Mouse (Mus musculus): ENCODE results near the gene Trim72. TPM values are rescaled to one million over a fixed set of nuclear protein-coding genes. Genes with fewer than 3 reads are reported as not detected.
A peak's percentile ranks its signal among the peaks of the same experiment; 100 is the strongest.

The Trim72 gene
- polyA plus RNA-seq, 1 experiment from 2014 or later: 0.54 TPM

- 20% methylated on average over 1 of the region's 1 CpGs for WGBS
- peaks cover 18 to 22% of the 10 kb centered on the region in 2 experiments for H3K4me1 ChIP-seq (ENCODE audit: control insufficient read depth in 2 of 2, insufficient read depth in 2 of 2, low read length in 2 of 2)
- ATAC-seq (ENCODE audit: insufficient number of reproducible peaks, insufficient read depth, low FRiP score, low read depth): no peak
- no peak overlapping the region for H3K27ac ChIP-seq (replicated peaks in 1 of 2; ENCODE audit: control insufficient read depth in 1 of 2, insufficient read depth in 1 of 2, low read depth in 2 of 2, low read length in 2 of 2)
- no peak overlapping the region for H3K9ac ChIP-seq (ENCODE audit: low read length)
- H3K36me3 ChIP-seq (ENCODE audit: control insufficient read depth, insufficient read depth, low read length): no peaks in the 10 kb centered on the region
- no peak overlapping the region for H3K4me3 ChIP-seq (ENCODE audit: control insufficient read depth in 1 of 2, insufficient read depth in 1 of 2, low read depth in 1 of 2, low read length in 2 of 2)
- no peaks in the 10 kb centered on the region; the same call in 1 of the 2 replicates for H3K27me3 ChIP-seq (ENCODE audit: control insufficient read depth, insufficient read depth, low read length)
- no peaks in the 10 kb centered on the region for H3K9me3 ChIP-seq (ENCODE audit: control insufficient read depth, low read length)
- H3K4me2 ChIP-seq (ENCODE audit: low read length): no peak overlapping the region
Measured at GRCm38 (mm10) chr7:128000068-128000950, 3.4 kb upstream of the Trim72 start.

- H3K9ac ChIP-seq (ENCODE audit: low read length): no peak overlapping the region
- WGBS: 72% methylated on average over 6 of the region's 6 CpGs
Measured at GRCm38 (mm10) chr7:128003098-128003497, 651 bp upstream of the Trim72 start.

GRCm38 (mm10) chr7:128004150-128004486 is 369 bp downstream of the Trim72 start:
- H3K9ac ChIP-seq (ENCODE audit: low read length): peak overlapping the region; percentile 51
- no peaks in the 10 kb centered on the region for H3K36me3 ChIP-seq (ENCODE audit: control insufficient read depth, insufficient read depth, low read length)
- H3K4me3 ChIP-seq (ENCODE audit: control insufficient read depth in 1 of 2, insufficient read depth in 1 of 2, low read depth in 1 of 2, low read length in 2 of 2): peak overlapping the region; percentile 16 to 18; a peak in 2 of 4 replicates
- peak overlapping the region; percentile 57 for H3K4me2 ChIP-seq (ENCODE audit: low read length)
- H3K4me1 ChIP-seq (ENCODE audit: control insufficient read depth in 2 of 2, insufficient read depth in 2 of 2, low read length in 2 of 2): peaks cover 18 to 22% of the 10 kb centered on the region in 2 experiments
- H3K27me3 ChIP-seq (ENCODE audit: control insufficient read depth, insufficient read depth, low read length): no peaks in the 10 kb centered on the region; the same call in 1 of the 2 replicates
- H3K27ac ChIP-seq (replicated peaks in 1 of 2; ENCODE audit: control insufficient read depth in 1 of 2, insufficient read depth in 1 of 2, low read depth in 2 of 2, low read length in 2 of 2): peak overlapping the region; percentile 14 to 15; a peak in 1 of 4 replicates
- no peak; the same call in 1 of the 2 replicates for ATAC-seq (ENCODE audit: insufficient number of reproducible peaks, insufficient read depth, low FRiP score, low read depth)
- 34% methylated on average over 5 of the region's 5 CpGs for WGBS
- H3K9me3 ChIP-seq (ENCODE audit: control insufficient read depth, low read length): no peaks in the 10 kb centered on the region

More at GRCm38 (mm10) chr7:128003098-128003497, 651 bp upstream of the Trim72 start:
- H3K36me3 ChIP-seq (ENCODE audit: control insufficient read depth, insufficient read depth, low read length): no peaks in the 10 kb centered on the region
- ATAC-seq (ENCODE audit: insufficient number of reproducible peaks, insufficient read depth, low FRiP score, low read depth): no peak
- no peak overlapping the region for H3K4me2 ChIP-seq (ENCODE audit: low read length)
- H3K4me3 ChIP-seq (ENCODE audit: control insufficient read depth in 1 of 2, insufficient read depth in 1 of 2, low read depth in 1 of 2, low read length in 2 of 2): no peak overlapping the region
- peaks cover 18 to 22% of the 10 kb centered on the region in 2 experiments for H3K4me1 ChIP-seq (ENCODE audit: control insufficient read depth in 2 of 2, insufficient read depth in 2 of 2, low read length in 2 of 2)
- peak overlapping the region; percentile 15 to 68; a peak in 2 of 4 replicates for H3K27ac ChIP-seq (replicated peaks in 1 of 2; ENCODE audit: control insufficient read depth in 1 of 2, insufficient read depth in 1 of 2, low read depth in 2 of 2, low read length in 2 of 2)
- no peaks in the 10 kb centered on the region for H3K9me3 ChIP-seq (ENCODE audit: control insufficient read depth, low read length)
- no peaks in the 10 kb centered on the region; the same call in 1 of the 2 replicates for H3K27me3 ChIP-seq (ENCODE audit: control insufficient read depth, insufficient read depth, low read length)

GRCm38 (mm10) chr7:128004487-128005362 is 976 bp downstream of the Trim72 start:
- peak overlapping the region; percentile 16 to 18 for H3K4me3 ChIP-seq (ENCODE audit: control insufficient read depth in 1 of 2, insufficient read depth in 1 of 2, low read depth in 1 of 2, low read length in 2 of 2)
- no peaks in the 10 kb centered on the region for H3K9me3 ChIP-seq (ENCODE audit: control insufficient read depth, low read length)
- H3K27ac ChIP-seq (replicated peaks in 1 of 2; ENCODE audit: control insufficient read depth in 1 of 2, insufficient read depth in 1 of 2, low read depth in 2 of 2, low read length in 2 of 2): 0 out of 4 replicates have a peak overlapping the region, but pooled peaks of 1 of the 2 experiments have one; percentile 15
- H3K36me3 ChIP-seq (ENCODE audit: control insufficient read depth, insufficient read depth, low read length): no peaks in the 10 kb centered on the region
- no peaks in the 10 kb centered on the region; the same call in 1 of the 2 replicates for H3K27me3 ChIP-seq (ENCODE audit: control insufficient read depth, insufficient read depth, low read length)
- peak overlapping the region; percentile 51 for H3K9ac ChIP-seq (ENCODE audit: low read length)
- ATAC-seq (ENCODE audit: insufficient number of reproducible peaks, insufficient read depth, low FRiP score, low read depth): no peak
- peaks cover 18 to 22% of the 10 kb centered on the region in 2 experiments for H3K4me1 ChIP-seq (ENCODE audit: control insufficient read depth in 2 of 2, insufficient read depth in 2 of 2, low read length in 2 of 2)
- 25% methylated on average over 35 of the region's 35 CpGs for WGBS
- peak overlapping the region; percentile 57 for H3K4me2 ChIP-seq (ENCODE audit: low read length)

- no peaks in the 10 kb centered on the region; the same call in none of the 2 replicates for H3K27me3 ChIP-seq (ENCODE audit: control insufficient read depth, insufficient read depth, low read length)
- H3K9me3 ChIP-seq (ENCODE audit: control insufficient read depth, low read length): no peaks in the 10 kb centered on the region
- H3K4me2 ChIP-seq (ENCODE audit: low read length): no peak overlapping the region
- H3K9ac ChIP-seq (ENCODE audit: low read length): no peak overlapping the region
- H3K27ac ChIP-seq (replicated peaks in 1 of 2; ENCODE audit: control insufficient read depth in 1 of 2, insufficient read depth in 1 of 2, low read depth in 2 of 2, low read length in 2 of 2): no peak overlapping the region
- no peak overlapping the region for H3K4me3 ChIP-seq (ENCODE audit: control insufficient read depth in 1 of 2, insufficient read depth in 1 of 2, low read depth in 1 of 2, low read length in 2 of 2)
- no peak for ATAC-seq (ENCODE audit: insufficient number of reproducible peaks, insufficient read depth, low FRiP score, low read depth)
- no peaks in the 10 kb centered on the region for H3K36me3 ChIP-seq (ENCODE audit: control insufficient read depth, insufficient read depth, low read length)
- 75% methylated on average over 7 of the region's 7 CpGs for WGBS
- peaks cover 18 to 22% of the 10 kb centered on the region in 2 experiments for H3K4me1 ChIP-seq (ENCODE audit: control insufficient read depth in 2 of 2, insufficient read depth in 2 of 2, low read length in 2 of 2)
Measured at GRCm38 (mm10) chr7:128006193-128006592, 2.4 kb downstream of the Trim72 start.

GRCm38 (mm10) chr7:128009715-128010340 is 6.1 kb downstream of the Trim72 start:
- Histone ChIP-seq H3K9ac (ENCODE audit: low read length) (no peak overlapping the region), H3K4me3 (ENCODE audit: control insufficient read depth in 1 of 2, insufficient read depth in 1 of 2, low read depth in 1 of 2, low read length in 2 of 2) (no peak overlapping the region; a peak in 1 of 4 replicates), H3K36me3 (ENCODE audit: control insufficient read depth, insufficient read depth, low read length) (no peaks in the 10 kb centered on the region), H3K4me1 (ENCODE audit: control insufficient read depth in 2 of 2, insufficient read depth in 2 of 2, low read length in 2 of 2) (peaks cover under 1 to 2% of the 10 kb centered on the region in 2 experiments; a peak in 3 of 4 replicates), H3K9me3 (ENCODE audit: control insufficient read depth, low read length) (no peaks in the 10 kb centered on the region), H3K27me3 (ENCODE audit: control insufficient read depth, insufficient read depth, low read length) (no peaks in the 10 kb centered on the region; the same call in none of the 2 replicates), H3K4me2 (ENCODE audit: low read length) (peak overlapping the region; percentile 39), H3K27ac (replicated peaks in 1 of 2; ENCODE audit: control insufficient read depth in 1 of 2, insufficient read depth in 1 of 2, low read depth in 2 of 2, low read length in 2 of 2) (no peak overlapping the region)
- ATAC-seq (ENCODE audit: insufficient number of reproducible peaks, insufficient read depth, low FRiP score, low read depth): no peak
- 36% methylated on average over 40 of the region's 40 CpGs for WGBS

Data from heart, embryonic 14.5 days (tissue).